Mouse (Mus musculus) bone marrow macrophage, adult 2 months (primary cell): Measurements from ENCODE around the gene Uba52.

Experiments
- CTCF ChIP-seq: IDR thresholded peaks from 2 replicates; pipeline ENCODE4 v1.5.1; 2012; ENCODE audit warnings: low read depth, mild to moderate bottlenecking, low read length, moderate library complexity
- POLR2A ChIP-seq: IDR thresholded peaks from 2 replicates; pipeline ENCODE4 v1.6.1; 2012; ENCODE audit warnings: mild to moderate bottlenecking, low read depth, low read length, borderline replicate concordance

- TF ChIP-seq CTCF (no peak), POLR2A (no peak)
Observed at GRCm38 (mm10) chr8:70527512-70528181, 17.0 kb upstream of the Uba52 start, which contains the start of the genes Fkbp8 and Kxd1.
